Mouse (Mus musculus) left cerebral cortex, postnatal 10 days (tissue): ENCODE data around the gene Aatk. TPM values are rescaled to one million over a fixed set of nuclear protein-coding genes. Genes with fewer than 3 reads are reported as not detected.

Experiments
- DNase-seq, 2 experiments: peaks; one replicate each; pipeline ENCODE4 v3.0.0; 2021 to 2022; ENCODE audit warnings: low spot score in 2 of 2, mixed read lengths in 1 of 2; ENCODE audit errors: extremely low spot score in 1 of 2
- intact Hi-C: fragments of 180-260 bp; cut with DNase I; formaldehyde crosslinking; loops from one replicate; pipeline ENCODE4 v1.15.1; 2025
- total RNA-seq, 2 experiments: library from RNA; stranded (reverse); gene quantifications; 2 replicates each; pipeline ENCODE4 v1.2.3; 2021

Aatk gene
- total RNA-seq, 2 experiments from 2014 or later: 136 to 153 TPM

DNA sequence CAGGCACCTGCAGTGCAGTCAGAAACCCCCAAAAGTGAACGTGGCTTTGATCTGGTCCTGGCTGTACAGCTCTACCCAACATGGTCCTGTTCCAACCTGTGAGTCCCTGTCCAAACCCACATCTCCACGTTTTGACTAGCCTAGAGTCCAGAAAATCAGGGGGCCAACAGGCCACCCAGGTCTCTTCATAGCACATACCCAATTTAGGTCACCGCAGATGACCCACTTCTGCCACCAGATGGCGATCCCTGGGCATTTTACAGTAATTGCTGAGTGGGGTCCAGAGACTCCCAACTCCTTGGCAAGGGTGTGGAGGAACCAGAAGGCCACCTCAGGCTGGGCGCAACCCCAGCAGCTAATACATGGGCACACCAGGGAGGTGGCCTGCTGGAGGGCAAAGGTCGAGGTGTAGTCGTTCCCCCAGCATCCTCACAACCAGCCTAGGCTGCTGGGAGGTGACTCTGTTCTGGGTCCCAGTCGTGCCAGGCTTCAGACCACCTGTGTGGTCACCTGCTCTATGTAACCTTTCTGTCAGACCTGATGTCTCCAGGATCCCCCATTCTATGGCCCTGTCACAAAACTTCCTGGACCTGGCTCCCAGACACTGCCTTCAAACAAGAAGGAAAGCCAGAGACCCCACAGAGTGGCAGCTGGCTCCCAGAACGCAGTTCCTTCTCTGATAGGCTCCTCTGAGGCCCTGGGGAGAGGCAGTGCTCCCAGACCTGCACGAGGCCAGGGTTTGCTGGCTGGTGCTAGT lies 16.6 kb downstream of the Aatk start:
- intact Hi-C loops: no loop called here
- DNase-seq: no peak

- no peak for DNase-seq
- intact Hi-C loops: no loop called here
These were observed 17.4 kb downstream of the Aatk start for GRCm38 (mm10) chr11:120029431-120030144.

- intact Hi-C loops: no loop called here
- DNase-seq: no peak
These were observed 18.5 kb downstream of the Aatk start for GRCm38 (mm10) chr11:120028319-120029092.

DNA sequence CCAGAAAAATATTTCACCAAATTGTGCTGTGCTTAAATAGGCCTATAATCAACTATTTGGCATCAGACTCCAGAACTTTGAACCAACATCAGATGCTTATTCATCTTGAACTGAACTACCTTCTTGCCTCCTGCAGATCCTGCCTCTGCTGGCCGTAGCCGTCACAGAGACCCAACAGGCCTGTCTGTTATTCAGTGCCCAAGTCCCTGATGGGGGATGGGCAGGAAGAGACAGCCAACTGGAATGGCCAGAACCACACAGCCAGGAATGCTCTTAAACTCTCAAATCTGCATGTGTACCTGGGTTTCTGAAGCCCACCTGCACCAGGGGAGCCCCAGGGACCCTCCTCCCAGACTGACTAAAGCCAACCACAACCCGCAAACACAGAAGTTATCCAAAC lies 20.0 kb downstream of the Aatk start:
- DNase-seq: no peak
- intact Hi-C loops: no loop called here

DNA sequence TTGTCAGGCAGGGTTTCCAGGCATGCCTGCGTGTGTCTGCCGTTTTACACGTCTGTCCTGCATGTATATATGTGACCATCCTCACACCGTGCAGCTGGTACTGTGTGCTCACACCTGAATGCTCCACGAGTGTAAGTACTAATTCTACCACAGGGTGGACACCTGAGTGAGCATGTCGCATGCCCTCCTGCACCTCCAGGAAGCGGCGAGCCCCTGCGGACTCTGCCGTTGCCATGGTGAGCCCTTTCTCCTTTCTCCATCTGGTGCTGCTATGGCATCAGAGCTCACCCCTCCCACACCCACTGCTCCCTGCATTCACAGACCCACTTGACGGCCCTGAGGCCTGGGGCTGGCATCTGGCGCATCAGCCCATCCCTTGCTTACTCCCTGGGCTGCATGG lies 24.1 kb downstream of the Aatk start:
- DNase-seq: peak in 1 of 2 experiments; percentile 28
- intact Hi-C loops: no loop called here

GRCm38 (mm10) chr11:120022216-120022615 lies 24.8 kb downstream of the Aatk start:
- intact Hi-C loops: no loop called here
- no peak for DNase-seq

DNA sequence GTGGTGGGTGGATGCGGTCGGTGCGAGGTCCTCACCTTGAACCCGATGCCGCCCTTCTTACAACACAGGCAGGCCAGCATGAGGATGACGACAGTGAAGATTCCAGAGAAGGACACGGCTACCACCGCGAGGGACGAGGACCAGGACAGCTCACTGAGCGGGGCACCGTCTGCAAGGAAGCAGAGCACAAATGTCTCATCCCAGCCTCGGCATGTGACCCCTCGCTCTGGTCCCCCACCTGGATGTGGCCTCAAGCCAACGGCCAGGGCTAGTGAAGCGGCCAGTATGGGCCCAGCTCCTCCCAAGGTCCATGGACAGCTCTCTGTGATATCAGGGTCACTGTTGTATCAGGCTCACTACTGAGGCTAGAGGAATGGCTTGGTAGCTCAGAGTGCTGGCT lies 25.6 kb downstream of the Aatk start:
- DNase-seq: peak in 1 of 2 experiments; percentile 31
- intact Hi-C loops: no loop called here

DNA sequence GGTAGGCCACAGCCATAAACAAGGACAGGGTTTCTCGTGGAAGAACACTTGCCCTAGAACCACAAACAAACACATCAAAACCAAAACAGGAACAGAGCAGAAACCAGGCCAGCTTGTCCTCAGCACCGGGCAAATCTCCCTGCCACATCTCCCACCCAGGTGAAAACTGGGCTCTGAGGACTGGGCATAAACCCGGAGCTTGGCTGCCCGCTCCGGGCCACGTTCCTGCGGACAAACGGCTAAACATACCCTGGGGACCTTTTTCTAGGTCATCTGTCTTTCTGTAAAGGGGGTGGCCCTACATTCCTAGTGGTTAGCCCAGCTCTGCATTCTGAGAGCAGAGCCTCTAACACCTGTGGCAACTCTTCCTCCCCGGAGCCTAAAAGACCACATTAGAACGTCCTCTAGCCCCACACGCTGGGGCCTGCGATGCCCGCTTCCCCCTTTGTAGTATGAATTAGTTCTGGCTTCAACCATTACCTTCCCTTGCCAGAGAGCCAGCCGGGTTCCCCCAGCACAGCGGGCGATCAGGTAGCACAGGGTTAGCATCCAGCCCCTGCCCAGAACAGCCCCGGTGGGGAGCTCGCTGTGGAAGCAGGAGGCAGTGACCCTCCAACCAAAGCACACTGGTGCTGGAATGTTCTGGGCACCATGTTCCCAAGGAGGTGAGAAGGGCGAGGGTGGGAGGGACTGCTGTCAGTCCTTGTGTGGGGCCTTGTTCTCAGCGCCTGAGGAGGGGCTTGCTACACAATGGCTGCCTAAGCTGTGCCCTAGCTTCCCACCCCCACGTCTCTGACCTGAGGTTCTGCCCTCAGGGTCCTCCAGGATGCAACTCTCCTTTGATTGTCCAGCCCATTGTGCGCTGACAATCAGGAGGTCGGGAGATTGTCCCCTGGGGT lies 27.2 kb downstream of the Aatk start:
- peak in 1 of 2 experiments; percentile 33 for DNase-seq
- intact Hi-C loops: no loop called here

DNA sequence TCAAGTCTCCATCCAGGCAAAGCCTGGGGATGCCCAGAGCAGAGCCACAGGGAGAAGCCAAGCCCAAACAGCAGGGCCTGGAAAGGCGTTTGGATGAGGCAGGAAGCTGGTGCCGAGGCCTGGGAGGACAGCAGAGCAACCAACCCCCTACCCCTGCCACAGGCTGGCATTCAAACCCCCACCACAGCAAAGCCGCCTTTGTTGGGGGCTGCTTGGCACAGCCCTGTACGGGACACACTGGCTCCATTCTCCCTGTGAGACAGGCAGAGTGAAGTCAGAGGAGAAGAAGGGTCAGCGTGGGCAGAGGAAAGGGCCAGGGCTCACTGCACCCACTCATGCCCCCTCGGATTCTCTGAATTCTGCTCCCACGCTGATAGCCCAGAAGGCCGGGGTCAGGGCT lies 30.0 kb downstream of the Aatk start:
- peak in 1 of 2 experiments; percentile 59 for DNase-seq
- intact Hi-C loops: no loop called here

GRCm38 (mm10) chr11:120014758-120015157 lies 32.2 kb downstream of the Aatk start:
- peak in 1 of 2 experiments; percentile 33 for DNase-seq
- intact Hi-C loops: loop anchor here (5.0 kb wide), 2 partner anchors 73 to 88 kb away; partner anchors contain the start of gene Cep131

DNA sequence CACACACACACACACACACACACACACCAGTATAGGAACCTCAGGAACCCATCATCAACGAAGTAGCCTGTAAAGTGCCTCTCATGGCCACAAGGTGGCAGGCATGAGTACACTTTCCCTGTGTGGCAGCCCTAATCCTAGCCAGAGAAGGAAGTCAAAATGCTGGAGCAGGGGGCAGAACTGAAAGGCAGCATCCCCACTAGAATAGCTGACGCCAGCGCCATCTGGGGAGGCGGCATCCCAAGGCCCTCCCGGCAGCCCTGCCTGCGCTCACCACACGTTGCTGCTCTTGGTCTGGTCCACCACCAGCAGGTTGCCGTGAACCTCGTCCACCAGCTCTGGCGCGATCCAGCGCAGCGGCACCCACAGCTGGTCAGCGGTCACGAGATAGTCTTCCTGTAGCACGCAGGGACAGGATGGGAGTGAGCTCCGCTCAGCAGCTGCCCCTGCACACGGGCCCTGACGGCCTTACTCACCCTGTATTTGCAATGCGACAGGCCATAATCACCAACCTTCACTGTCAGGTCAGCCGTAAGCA lies 33.7 kb downstream of the Aatk start:
- intact Hi-C loops: loop anchor here (5.0 kb wide), 2 partner anchors 74 to 89 kb away; partner anchors contain the start of gene Cep131
- DNase-seq: peak; percentile 81 to 87

GRCm38 (mm10) chr11:120012702-120013101 lies 34.3 kb downstream of the Aatk start:
- peak in 1 of 2 experiments; percentile 44 for DNase-seq
- intact Hi-C loops: loop anchor here (5.0 kb wide), 2 partner anchors 75 to 90 kb away; partner anchors contain the start of gene Cep131

GRCm38 (mm10) chr11:120011761-120012560 lies 35.0 kb downstream of the Aatk start:
- intact Hi-C loops: loop anchor here (5.0 kb wide), 2 partner anchors 75 to 90 kb away; partner anchors contain the start of gene Cep131
- peak in 1 of 2 experiments; percentile 74 for DNase-seq

DNA sequence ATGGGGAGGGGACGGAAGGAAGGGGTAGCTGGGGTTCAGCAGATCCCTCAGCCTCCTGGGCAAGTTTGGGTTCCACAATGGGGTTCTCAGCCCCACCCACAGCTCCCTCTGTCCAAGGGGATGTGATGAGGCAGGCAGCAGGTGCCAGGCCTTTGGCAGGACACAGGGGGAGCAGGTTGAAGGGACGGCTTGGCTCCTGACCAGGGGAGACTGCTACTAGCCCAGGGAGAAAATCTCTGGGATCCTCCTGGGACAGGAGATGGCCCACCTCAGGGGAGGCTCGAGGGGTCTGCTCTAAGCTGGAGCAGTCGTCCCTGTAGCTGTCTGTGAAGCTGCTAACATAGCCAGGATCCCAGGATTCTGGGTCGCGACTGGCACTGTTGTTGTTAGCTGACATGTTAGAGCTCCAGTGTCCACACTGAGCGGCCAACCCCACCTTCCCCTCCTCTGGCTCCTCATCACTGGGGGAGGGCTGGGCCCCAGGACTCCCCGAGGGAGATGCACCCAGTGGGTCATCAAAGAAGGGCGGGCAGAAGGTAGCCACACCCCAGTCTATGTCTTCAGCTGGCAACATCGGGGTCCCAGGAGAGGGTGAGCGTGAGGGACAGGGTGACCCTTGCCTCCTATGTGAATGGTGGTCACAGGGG lies 35.7 kb downstream of the Aatk start:
- DNase-seq: peak in 1 of 2 experiments; percentile 35
- intact Hi-C loops: loop anchor here (5.0 kb wide), 2 partner anchors 76 to 91 kb away; partner anchors contain the start of gene Cep131

DNA sequence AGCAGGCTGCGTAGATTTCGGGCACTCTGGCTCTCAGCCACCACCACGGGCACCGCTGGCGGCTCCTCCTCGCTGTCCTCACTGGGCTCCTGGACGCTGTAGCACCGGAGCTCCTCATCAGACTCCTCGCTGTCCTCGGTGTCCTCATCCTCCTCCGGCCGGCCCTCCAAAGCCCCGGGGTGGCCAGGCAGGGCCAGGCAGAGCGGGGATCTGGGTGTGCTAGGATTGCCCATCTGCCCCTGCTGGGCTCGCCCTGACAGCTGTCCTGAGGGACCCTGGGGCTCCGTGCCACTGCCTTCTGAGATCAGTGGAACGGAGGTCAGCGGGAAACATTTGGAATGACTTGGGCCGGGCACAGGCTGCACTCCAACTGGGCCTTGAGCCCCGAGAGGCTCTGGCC lies 37.0 kb downstream of the Aatk start:
- intact Hi-C loops: loop anchor here (5.0 kb wide), 2 partner anchors 77 to 92 kb away; partner anchors contain the start of gene Cep131
- no peak for DNase-seq

DNA sequence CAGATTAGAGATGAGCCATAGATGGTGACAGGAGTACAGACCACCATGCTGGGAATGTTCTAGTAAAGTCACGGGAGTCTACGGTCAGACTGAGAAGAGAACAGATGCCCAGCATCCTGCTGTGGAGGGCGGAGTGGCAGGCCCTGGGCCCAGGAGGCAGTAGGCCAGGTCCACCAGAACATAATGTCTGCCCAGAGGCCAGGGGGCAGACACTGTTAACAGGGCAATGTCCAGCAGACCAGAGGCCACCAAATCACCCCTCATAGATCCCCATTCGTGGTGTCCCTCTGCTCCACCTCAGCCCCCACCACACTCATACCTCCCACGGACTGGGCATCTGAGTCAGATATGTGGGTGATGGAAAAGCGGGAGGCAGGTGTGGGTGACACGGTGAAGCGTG lies 38.0 kb downstream of the Aatk start:
- intact Hi-C loops: no loop called here

DNA sequence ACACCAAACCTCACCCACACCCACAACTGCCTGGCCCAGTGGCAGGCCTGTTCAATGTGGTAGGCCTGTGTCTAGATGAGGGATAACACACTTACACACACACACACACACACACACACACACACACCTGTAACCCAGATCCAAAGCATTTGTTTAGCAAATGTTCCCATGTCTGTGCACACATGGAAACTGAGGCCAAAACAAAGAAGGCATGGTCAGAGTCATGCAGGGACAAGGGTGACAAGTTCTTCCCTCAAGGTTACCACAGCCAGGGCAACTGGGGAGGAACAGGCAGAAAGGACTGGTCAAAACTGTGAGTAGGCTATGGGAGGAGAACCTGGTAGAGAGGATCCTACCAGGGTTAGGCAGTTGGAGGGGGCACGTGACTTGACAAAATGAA lies 38.5 kb downstream of the Aatk start:
- DNase-seq: no peak
- intact Hi-C loops: no loop called here

More for the DNA sequence above, 38.0 kb downstream of the Aatk start:
- DNase-seq: no peak
